Mouse (Mus musculus): ENCODE measurements around the gene Cd3eap.
A peak's percentile ranks its signal among the peaks of the same experiment; 100 is the strongest.

The Cd3eap gene

GRCm38 (mm10) chr7:19360944-19361343 lies 1.7 kb upstream of the Cd3eap start:
- peak; percentile 95 to 98 for DNase-seq

GRCm38 (mm10) chr7:19359892-19360641 lies 784 bp upstream of the Cd3eap start:
- DNase-seq: peak; percentile 78 to 85

- DNase-seq: no peak
Observed at GRCm38 (mm10) chr7:19358634-19359033, 649 bp downstream of the Cd3eap start.

- no peak for DNase-seq
Observed at GRCm38 (mm10) chr7:19357381-19358375, 1.6 kb downstream of the Cd3eap start.

- DNase-seq: no peak
Observed at GRCm38 (mm10) chr7:19356311-19356710, 3.0 kb downstream of the Cd3eap start.

GRCm38 (mm10) chr7:19354991-19355390 lies 4.3 kb downstream of the Cd3eap start:
- no peak for DNase-seq

- no peak for DNase-seq
Observed at GRCm38 (mm10) chr7:19350221-19350620, 9.1 kb downstream of the Cd3eap start.

- peak in 1 of 2 experiments; percentile 55 for DNase-seq
Observed at GRCm38 (mm10) chr7:19349188-19349915, 9.9 kb downstream of the Cd3eap start.

GRCm38 (mm10) chr7:19344938-19345471 lies 14.3 kb downstream of the Cd3eap start:
- peak; percentile 99 to 100 for DNase-seq

- no peak for DNase-seq
Observed at GRCm38 (mm10) chr7:19344237-19344847, 14.9 kb downstream of the Cd3eap start, which contains the start of gene Ercc1. Ercc1 (plus strand) TSS chr7:19344778.

GRCm38 (mm10) chr7:19343210-19343808 lies 16.0 kb downstream of the Cd3eap start:
- DNase-seq: peak; percentile 74 to 78

- peak; percentile 85 to 90 for DNase-seq
Observed at GRCm38 (mm10) chr7:19342481-19343027, 16.7 kb downstream of the Cd3eap start.

GRCm38 (mm10) chr7:19341761-19342409 lies 17.4 kb downstream of the Cd3eap start:
- DNase-seq: peak in 1 of 2 experiments; percentile 45

GRCm38 (mm10) chr7:19341250-19341649 lies 18.0 kb downstream of the Cd3eap start:
- DNase-seq: no peak

- no peak for DNase-seq
Observed at GRCm38 (mm10) chr7:19338596-19338995, 20.7 kb downstream of the Cd3eap start.

GRCm38 (mm10) chr7:19338060-19338459 lies 21.2 kb downstream of the Cd3eap start:
- no peak for DNase-seq

- no peak for DNase-seq
Observed at GRCm38 (mm10) chr7:19337122-19337521, 22.2 kb downstream of the Cd3eap start.

GRCm38 (mm10) chr7:19335583-19335982 lies 23.7 kb downstream of the Cd3eap start:
- DNase-seq: peak; percentile 54 to 72

GRCm38 (mm10) chr7:19332709-19333352 lies 26.5 kb downstream of the Cd3eap start:
- DNase-seq: peak; percentile 64 to 80

- no peak for DNase-seq
Observed at GRCm38 (mm10) chr7:19331910-19332309, 27.4 kb downstream of the Cd3eap start.
